Mouse (Mus musculus) hindbrain, embryonic 13.5 days (tissue): ENCODE results near the gene Tarm1. TPM values are rescaled to one million over a fixed set of nuclear protein-coding genes. Genes with fewer than 3 reads are reported as not detected.

ENCODE experiments used
- ATAC-seq: fragments of 200-750 bp; cut with Nextera tagmentation; 2 replicates; pipeline ENCODE4 v1.8.0; 2017; ENCODE audit warnings: moderate TSS enrichment; ENCODE audit not compliant: low FRiP score
- H3K27ac ChIP-seq: fragments of 300-500 bp; sonication (generic); 2 replicates; pipeline ENCODE4 v1.5.1; 2015; ENCODE audit warnings: inconsistent platforms, mild to moderate bottlenecking, moderate library complexity
- H3K27me3 ChIP-seq: fragments of 300-500 bp; sonication (generic); 2 replicates; pipeline ENCODE4 v1.6.1; 2015; ENCODE audit warnings: mild to moderate bottlenecking, inconsistent platforms
- H3K36me3 ChIP-seq: fragments of 300-500 bp; sonication (generic); 2 replicates; pipeline ENCODE4 v1.6.1; 2015; ENCODE audit warnings: mild to moderate bottlenecking, inconsistent platforms
- H3K4me1 ChIP-seq: fragments of 300-500 bp; sonication (generic); replicated peaks from 2 replicates; pipeline ENCODE4 v1.6.1; 2015; ENCODE audit warnings: inconsistent platforms
- H3K4me2 ChIP-seq: fragments of 300-500 bp; sonication (generic); 2 replicates; pipeline ENCODE4 v1.6.1; 2015; ENCODE audit warnings: inconsistent platforms, mild to moderate bottlenecking, moderate library complexity
- H3K4me3 ChIP-seq: fragments of 300-500 bp; sonication (generic); 2 replicates; pipeline ENCODE4 v1.5.1; 2015; ENCODE audit warnings: mild to moderate bottlenecking, inconsistent platforms
- H3K9ac ChIP-seq: fragments of 300-500 bp; sonication (generic); 2 replicates; pipeline ENCODE4 v1.6.1; 2015; ENCODE audit warnings: mild to moderate bottlenecking, inconsistent platforms
- H3K9me3 ChIP-seq: fragments of 300-500 bp; sonication (generic); 2 replicates; pipeline ENCODE4 v1.6.1; 2016; ENCODE audit warnings: inconsistent platforms
- WGBS: fragments of 180-500 bp; shearing (Covaris S2); methylation state at CpG from one replicate; pipeline ENCODE4 v1.1.7; 2015; 5-methylcytosine and 5-hydroxymethylcytosine counted together
- polyA plus RNA-seq: library from polyadenylated mRNA; unstranded; fragments of >200 nt; fragmentation: Nextera tagmentation; extraction: Ambion mirVana; gene quantifications from 2 replicates; pipeline ENCODE4 v1.2.1, GENCODE M21; 2015

Tarm1 gene
- polyA plus RNA-seq, 1 experiment from 2014 or later, result not detected

GRCm38 (mm10) chr7:3453486-3454183, 48.8 kb downstream of the Tarm1 start:
- no peaks in the 10 kb centered on the region for H3K9me3 ChIP-seq
- no peak for ATAC-seq
- no peak overlapping the region for H3K4me2 ChIP-seq
- no peaks in the 10 kb centered on the region for H3K36me3 ChIP-seq
- H3K9ac ChIP-seq, result no peak overlapping the region
- H3K4me1 ChIP-seq, result no peaks in the 10 kb centered on the region
- H3K27ac ChIP-seq, result no peak overlapping the region
- WGBS, result 60% methylated on average over 11 of the region's 11 CpGs
- no peak overlapping the region for H3K4me3 ChIP-seq
- H3K27me3 ChIP-seq, result 0 out of 2 replicates have a peak, but pooled peaks cover 4% of the 10 kb centered on the region

- 69% methylated on average over 12 of the region's 12 CpGs for WGBS
These were observed 49.5 kb downstream of the Tarm1 start for GRCm38 (mm10) chr7:3452821-3453485.

GRCm38 (mm10) chr7:3451161-3451560, 51.3 kb downstream of the Tarm1 start:
- Histone ChIP-seq H3K9me3 (no peaks in the 10 kb centered on the region), H3K27me3 (0 out of 2 replicates have a peak, but pooled peaks cover 4% of the 10 kb centered on the region), H3K36me3 (no peaks in the 10 kb centered on the region), H3K4me3 (no peak overlapping the region), H3K4me1 (no peaks in the 10 kb centered on the region), H3K4me2 (no peak overlapping the region), H3K27ac (no peak overlapping the region), H3K9ac (no peak overlapping the region)
- 60% methylated on average over 6 of the region's 6 CpGs for WGBS
- ATAC-seq, result no peak

More at GRCm38 (mm10) chr7:3452821-3453485, 49.5 kb downstream of the Tarm1 start:
- no peaks in the 10 kb centered on the region for H3K9me3 ChIP-seq
- no peaks in the 10 kb centered on the region for H3K36me3 ChIP-seq
- no peaks in the 10 kb centered on the region for H3K4me1 ChIP-seq
- 0 out of 2 replicates have a peak, but pooled peaks cover 4% of the 10 kb centered on the region for H3K27me3 ChIP-seq
- ATAC-seq, result no peak
- no peak overlapping the region for H3K4me3 ChIP-seq
- no peak overlapping the region for H3K27ac ChIP-seq
- H3K9ac ChIP-seq, result no peak overlapping the region
- H3K4me2 ChIP-seq, result no peak overlapping the region

GRCm38 (mm10) chr7:3450671-3451070, 51.8 kb downstream of the Tarm1 start:
- no peak for ATAC-seq
- H3K4me1 ChIP-seq, result no peaks in the 10 kb centered on the region
- no peak overlapping the region for H3K27ac ChIP-seq
- H3K36me3 ChIP-seq, result no peaks in the 10 kb centered on the region
- WGBS, result 71% methylated on average over 5 of the region's 5 CpGs
- H3K4me2 ChIP-seq, result no peak overlapping the region
- H3K4me3 ChIP-seq, result no peak overlapping the region
- H3K9me3 ChIP-seq, result no peaks in the 10 kb centered on the region
- H3K9ac ChIP-seq, result no peak overlapping the region
- 0 out of 2 replicates have a peak, but pooled peaks cover 4% of the 10 kb centered on the region for H3K27me3 ChIP-seq

- no peaks in the 10 kb centered on the region for H3K4me1 ChIP-seq
- no peak overlapping the region for H3K4me3 ChIP-seq
- WGBS, result 21% methylated on average over 15 of the region's 15 CpGs
- H3K9ac ChIP-seq, result no peak overlapping the region
- H3K9me3 ChIP-seq, result no peaks in the 10 kb centered on the region
- no peaks in the 10 kb centered on the region for H3K36me3 ChIP-seq
- ATAC-seq, result peak; percentile 76
- H3K27me3 ChIP-seq, result 0 out of 2 replicates have a peak, but pooled peaks cover 4% of the 10 kb centered on the region
- no peak overlapping the region for H3K4me2 ChIP-seq
- H3K27ac ChIP-seq, result no peak overlapping the region
These were observed 53.5 kb downstream of the Tarm1 start for GRCm38 (mm10) chr7:3448737-3449454.

GRCm38 (mm10) chr7:3447026-3447425, 55.4 kb downstream of the Tarm1 start:
- no peak overlapping the region for H3K27ac ChIP-seq
- 79% methylated on average over 4 of the region's 4 CpGs for WGBS
- no peak overlapping the region for H3K9ac ChIP-seq
- H3K9me3 ChIP-seq, result no peaks in the 10 kb centered on the region
- ATAC-seq, result no peak
- H3K27me3 ChIP-seq, result 0 out of 2 replicates have a peak, but pooled peaks cover 4% of the 10 kb centered on the region
- H3K4me1 ChIP-seq, result no peaks in the 10 kb centered on the region
- no peak overlapping the region for H3K4me3 ChIP-seq
- no peaks in the 10 kb centered on the region for H3K36me3 ChIP-seq
- no peak overlapping the region for H3K4me2 ChIP-seq

- Histone ChIP-seq H3K4me2 (no peak overlapping the region), H3K36me3 (no peaks in the 10 kb centered on the region), H3K4me1 (no peaks in the 10 kb centered on the region), H3K9ac (no peak overlapping the region), H3K27me3 (0 out of 2 replicates have a peak, but pooled peaks cover 4% of the 10 kb centered on the region), H3K4me3 (no peak overlapping the region), H3K9me3 (no peaks in the 10 kb centered on the region), H3K27ac (no peak overlapping the region)
- WGBS, result 80% methylated on average over 3 of the region's 3 CpGs
- no peak for ATAC-seq
These were observed 55.8 kb downstream of the Tarm1 start for GRCm38 (mm10) chr7:3446584-3446983.

- Histone ChIP-seq H3K9me3 (no peaks in the 10 kb centered on the region), H3K4me2 (no peak overlapping the region), H3K36me3 (no peaks in the 10 kb centered on the region), H3K27me3 (0 out of 2 replicates have a peak, but pooled peaks cover 4% of the 10 kb centered on the region), H3K4me3 (no peak overlapping the region), H3K4me1 (no peaks in the 10 kb centered on the region), H3K9ac (no peak overlapping the region), H3K27ac (no peak overlapping the region)
- ATAC-seq, result no peak
- WGBS, result 87% methylated on average over 3 of the region's 3 CpGs
These were observed 57.7 kb downstream of the Tarm1 start for GRCm38 (mm10) chr7:3444678-3445077.

- no peak overlapping the region for H3K4me2 ChIP-seq
- H3K4me1 ChIP-seq, result no peaks in the 10 kb centered on the region
- H3K4me3 ChIP-seq, result no peak overlapping the region
- WGBS, result 82% methylated on average over 10 of the region's 10 CpGs
- H3K9ac ChIP-seq, result no peak overlapping the region
- H3K36me3 ChIP-seq, result no peaks in the 10 kb centered on the region
- H3K9me3 ChIP-seq, result no peaks in the 10 kb centered on the region
- no peak overlapping the region for H3K27ac ChIP-seq
- H3K27me3 ChIP-seq, result no peaks in the 10 kb centered on the region
- ATAC-seq, result no peak
These were observed 59.9 kb downstream of the Tarm1 start for GRCm38 (mm10) chr7:3442476-3443062.

GRCm38 (mm10) chr7:3440526-3440925, 61.9 kb downstream of the Tarm1 start:
- no peak overlapping the region for H3K27ac ChIP-seq
- H3K27me3 ChIP-seq, result no peaks in the 10 kb centered on the region
- no peaks in the 10 kb centered on the region for H3K9me3 ChIP-seq
- H3K4me3 ChIP-seq, result no peak overlapping the region
- WGBS, result 69% methylated on average over 8 of the region's 8 CpGs
- no peak for ATAC-seq
- no peaks in the 10 kb centered on the region for H3K4me1 ChIP-seq
- no peak overlapping the region for H3K9ac ChIP-seq
- no peaks in the 10 kb centered on the region for H3K36me3 ChIP-seq
- H3K4me2 ChIP-seq, result no peak overlapping the region

- no peak overlapping the region for H3K4me2 ChIP-seq
- no peak overlapping the region for H3K27ac ChIP-seq
- no peak overlapping the region for H3K9ac ChIP-seq
- no peaks in the 10 kb centered on the region for H3K4me1 ChIP-seq
- WGBS, result 94% methylated on average over 11 of the region's 11 CpGs
- H3K4me3 ChIP-seq, result no peak overlapping the region
- no peaks in the 10 kb centered on the region for H3K9me3 ChIP-seq
- no peaks in the 10 kb centered on the region for H3K36me3 ChIP-seq
- no peak for ATAC-seq
- no peaks in the 10 kb centered on the region for H3K27me3 ChIP-seq
These were observed 62.4 kb downstream of the Tarm1 start for GRCm38 (mm10) chr7:3439984-3440383.

- Histone ChIP-seq H3K4me3 (no peak overlapping the region), H3K27ac (no peak overlapping the region), H3K4me2 (no peak overlapping the region), H3K36me3 (no peaks in the 10 kb centered on the region), H3K9ac (no peak overlapping the region), H3K9me3 (no peaks in the 10 kb centered on the region), H3K27me3 (no peaks in the 10 kb centered on the region), H3K4me1 (no peaks in the 10 kb centered on the region)
- no peak for ATAC-seq
- WGBS, result 71% methylated on average over 5 of the region's 5 CpGs
These were observed 64.5 kb downstream of the Tarm1 start for GRCm38 (mm10) chr7:3437941-3438340.
